Mouse (Mus musculus) liver, embryonic 14.5 days (tissue): Measurements from ENCODE around the gene Homer3. TPM values are rescaled to one million over a fixed set of nuclear protein-coding genes. Genes with fewer than 3 reads are reported as not detected.

Experiments
- ATAC-seq: fragments of 200-750 bp; cut with Nextera tagmentation; 2 replicates; pipeline ENCODE4 v1.8.0; 2017; ENCODE audit warnings: moderate number of reproducible peaks, mild to moderate bottlenecking, moderate library complexity; ENCODE audit not compliant: insufficient read depth
- DNase-seq, 3 experiments: peaks; one replicate each; pipeline ENCODE4 v3.0.0-alpha.2; 2012 to 2013; ENCODE audit warnings: low read depth in 3 of 3, low spot score in 3 of 3
- H3K27ac ChIP-seq: fragments of 300-500 bp; sonication (generic); 2 replicates; pipeline ENCODE4 v1.5.1; 2014; ENCODE audit warnings: moderate library complexity, mild to moderate bottlenecking, control low read depth, inconsistent platforms
- H3K27me3 ChIP-seq: fragments of 300-500 bp; sonication (generic); 2 replicates; pipeline ENCODE4 v1.6.1; 2014; ENCODE audit warnings: mild to moderate bottlenecking, low read length, moderate library complexity; ENCODE audit not compliant: control insufficient read depth, insufficient read depth
- H3K36me3 ChIP-seq: fragments of 300-500 bp; sonication (generic); replicated peaks from 2 replicates; pipeline ENCODE4 v1.6.1; 2014; ENCODE audit warnings: low read depth; ENCODE audit not compliant: control insufficient read depth, insufficient read depth
- H3K4me1 ChIP-seq, 2 experiments: fragments of 200-500 bp in 1 of 2; fragments of 300-500 bp in 1 of 2; sonication (generic) in 1 of 2; replicated peaks; 2 replicates each; pipeline ENCODE4 v1.6.1; 2012 to 2014; ENCODE audit warnings: antibody characterized with exemption in 1 of 2, inconsistent platforms in 1 of 2, low read length in 1 of 2; ENCODE audit not compliant: control insufficient read depth in 2 of 2, insufficient read depth in 2 of 2
- H3K4me2 ChIP-seq: fragments of 300-500 bp; sonication (generic); 2 replicates; pipeline ENCODE4 v1.6.1; 2014; ENCODE audit warnings: low read depth, mild to moderate bottlenecking, control low read depth, moderate library complexity
- H3K4me3 ChIP-seq, 2 experiments: fragments of 200-500 bp in 1 of 2; fragments of 300-500 bp in 1 of 2; sonication (generic) in 1 of 2; 2 replicates each; pipeline ENCODE4 v1.5.1; 2012 to 2014; ENCODE audit warnings: low read depth in 2 of 2, low read length in 2 of 2, mild to moderate bottlenecking in 2 of 2, control low read depth in 1 of 2, inconsistent platforms in 1 of 2, moderate library complexity in 1 of 2; ENCODE audit not compliant: insufficient read depth in 1 of 2
- H3K9ac ChIP-seq: fragments of 300-500 bp; sonication (generic); replicated peaks from 2 replicates; pipeline ENCODE4 v1.6.1; 2014; ENCODE audit warnings: mild to moderate bottlenecking, control low read depth, moderate library complexity
- H3K9me3 ChIP-seq: fragments of 300-500 bp; sonication (generic); 2 replicates; pipeline ENCODE4 v1.6.1; 2016; ENCODE audit warnings: low read length, mixed read lengths; ENCODE audit not compliant: control insufficient read depth
- CTCF ChIP-seq: IDR thresholded peaks from 2 replicates; pipeline ENCODE4 v1.5.1; 2016; ENCODE audit warnings: antibody characterized with exemption, low read depth, control low read depth
- EP300 ChIP-seq: IDR thresholded peaks from 2 replicates; pipeline ENCODE4 v1.6.1; 2016; ENCODE audit warnings: antibody characterized with exemption, low read depth
- WGBS: fragments of 180-500 bp; shearing (Covaris S2); extraction: QIAGEN DNeasy Blood & Tissue Kit; methylation state at CpG from one replicate; pipeline ENCODE4 v1.1.7; 2014; ENCODE audit not compliant: insufficient replicate concordance; 5-methylcytosine and 5-hydroxymethylcytosine counted together
- polyA plus RNA-seq, 2 experiments: library from polyadenylated mRNA; depleted of rRNA in 1 of 2; stranded (reverse) in 1 of 2; unstranded in 1 of 2; fragments of >200 nt; fragmentation: Nextera tagmentation in 1 of 2; extraction: Ambion mirVana in 1 of 2; gene quantifications; 2 replicates each; pipeline versions ENCODE4 v1.2.1 to v1.2.3; 2012 to 2014

The Homer3 gene
- polyA plus RNA-seq, 2 experiments: 3.9 to 6.5 TPM

DNA sequence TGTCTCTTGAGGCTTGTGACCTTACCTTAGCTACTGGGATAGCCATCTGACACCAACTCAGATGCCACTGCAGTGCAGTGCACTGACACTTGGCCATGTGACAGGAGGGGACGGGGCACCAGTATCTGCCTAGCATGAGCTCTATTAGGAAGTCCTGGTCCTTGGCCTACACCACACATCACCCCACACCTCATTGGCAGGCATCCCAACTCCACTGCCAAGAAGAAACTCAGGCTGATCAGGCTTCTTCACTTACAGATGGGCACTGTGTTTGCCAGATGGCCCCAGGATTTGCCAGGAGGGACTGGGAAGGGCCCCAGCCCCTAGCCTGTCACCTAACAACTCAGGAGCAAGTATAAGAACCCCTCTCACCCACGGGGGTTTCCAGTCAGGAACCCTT is 30.8 kb downstream of the Homer3 start:
- ATAC-seq (no peak), DNase-seq (no peak)
- Histone ChIP-seq H3K27ac (no peak overlapping the region), H3K27me3 (peaks cover 15% of the 10 kb centered on the region), H3K9me3 (no peaks in the 10 kb centered on the region), H3K4me2 (no peak overlapping the region), H3K36me3 (peaks cover 8% of the 10 kb centered on the region), H3K4me3 (no peak overlapping the region), H3K4me1 (0 out of 4 replicates have a peak, but pooled peaks cover 0 to 2% of the 10 kb centered on the region in 2 experiments), H3K9ac (no peak overlapping the region)
- 63% methylated on average over 2 of the region's 2 CpGs for WGBS
- TF ChIP-seq CTCF: no peak
- TF ChIP-seq EP300: no peak

DNA sequence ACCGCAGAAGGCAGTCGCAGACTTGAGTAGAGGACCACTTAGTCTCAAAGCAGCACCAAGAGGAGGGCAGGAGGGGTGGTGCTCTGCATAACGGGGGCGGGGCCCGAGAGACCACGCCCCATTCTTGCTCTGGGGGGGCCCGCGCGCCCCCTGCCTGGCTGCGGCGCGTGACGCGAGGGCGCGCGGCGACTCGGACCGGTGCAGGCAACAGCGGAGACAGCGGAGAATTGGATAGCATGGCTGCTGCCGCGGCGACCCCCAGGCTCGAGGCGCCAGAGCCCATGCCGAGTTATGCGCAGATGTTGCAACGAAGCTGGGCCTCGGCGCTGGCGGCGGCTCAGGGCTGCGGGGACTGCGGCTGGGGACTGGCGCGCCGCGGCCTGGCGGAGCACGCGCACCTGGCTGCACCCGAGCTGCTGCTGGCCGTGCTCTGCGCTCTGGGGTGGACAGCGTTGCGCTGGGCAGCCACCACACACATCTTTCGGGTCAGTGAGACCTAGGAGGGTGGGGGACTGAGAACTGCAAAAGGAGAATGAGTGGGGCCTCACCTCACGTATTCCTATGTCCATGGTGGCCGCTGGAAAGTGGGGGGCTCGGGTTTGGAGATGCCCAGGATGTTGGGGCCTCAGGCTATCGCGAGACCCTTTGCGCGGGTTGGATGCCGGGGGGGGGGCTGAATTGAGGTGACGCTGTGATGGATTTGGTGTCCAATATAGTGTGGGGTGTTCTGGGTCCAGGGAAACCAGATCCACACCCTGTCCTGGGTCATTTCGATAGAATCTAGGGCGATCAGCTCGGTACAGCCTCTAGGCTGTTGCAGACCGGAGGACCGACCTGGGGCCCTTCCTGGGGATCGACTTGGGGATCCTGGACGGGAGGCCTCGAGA is 33.2 kb downstream of the Homer3 start, which contains the start of gene Cers1:
Gene Cers1, plus strand, starts transcription at position 152 of the 887 bp plus-strand sequence.
- Histone ChIP-seq H3K4me2 (peak within 1 kb of the TSS; percentile 67), H3K4me3 (peak within 1 kb of the TSS; percentile 37 to 51), H3K36me3 (peaks cover 6% of the 10 kb centered on the region), H3K4me1 (0 out of 4 replicates have a peak, but pooled peaks cover 0 to 2% of the 10 kb centered on the region in 2 experiments), H3K9me3 (no peaks in the 10 kb centered on the region), H3K27ac (no peak within 1 kb of the TSS), H3K27me3 (peaks cover 15% of the 10 kb centered on the region), H3K9ac (no peak within 1 kb of the TSS)
- WGBS: 4% methylated on average over 66 of the region's 66 CpGs
- peak; percentile 47; the same call in 1 of the 2 replicates for ATAC-seq
- no peak for TF ChIP-seq CTCF
- TF ChIP-seq EP300: no peak
- no peak for DNase-seq

DNA sequence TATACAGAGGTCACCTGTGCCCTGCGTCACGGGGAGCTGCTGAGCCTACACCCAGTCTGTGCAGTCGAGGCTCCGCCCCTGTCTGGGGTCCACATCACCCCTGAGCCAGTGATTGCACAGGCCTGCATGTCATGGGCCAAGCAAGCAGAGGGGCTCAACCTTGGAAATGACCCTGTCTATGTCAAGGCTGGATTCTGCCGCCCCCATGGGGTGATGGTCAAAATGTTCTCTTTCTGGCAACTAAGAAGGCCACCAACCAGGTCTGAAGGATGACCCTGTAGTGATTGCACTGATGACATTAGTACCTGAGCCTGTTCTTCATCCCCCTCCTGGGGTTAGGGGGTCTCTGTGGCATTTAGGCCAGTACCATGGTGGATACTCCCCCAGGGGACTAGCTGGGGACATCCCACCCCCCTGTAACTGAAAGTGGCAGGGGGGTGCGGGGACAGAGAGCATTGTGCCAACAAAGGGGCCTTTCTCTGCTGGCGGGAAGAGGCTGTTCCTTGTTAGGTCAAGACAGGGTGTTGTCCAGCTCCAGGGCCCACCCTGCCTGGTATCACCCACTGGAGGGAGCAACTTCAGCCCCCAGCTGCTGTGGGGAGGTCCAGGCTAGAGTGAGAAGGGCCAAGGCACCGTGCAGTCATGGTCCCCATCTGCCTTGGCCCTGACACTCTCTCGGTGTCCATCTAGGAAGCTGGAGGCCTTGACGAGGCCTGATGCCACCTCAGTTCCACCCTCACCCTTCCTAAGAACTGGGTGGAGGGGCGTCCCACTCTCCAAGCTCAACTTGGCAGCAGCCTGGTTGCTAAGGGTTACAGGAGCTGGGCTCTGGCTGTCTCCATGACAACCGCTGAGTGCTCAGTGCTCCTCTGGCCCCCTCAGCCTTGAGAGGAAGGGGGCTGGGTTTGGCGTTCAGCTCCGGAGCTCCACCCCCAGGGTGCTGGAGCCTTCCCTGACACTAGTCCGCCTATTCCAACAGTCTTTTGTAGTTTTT is 34.2 kb downstream of the Homer3 start:
- Histone ChIP-seq H3K4me1 (0 out of 4 replicates have a peak, but pooled peaks cover 0 to 2% of the 10 kb centered on the region in 2 experiments), H3K4me2 (no peak overlapping the region), H3K36me3 (peaks cover 3% of the 10 kb centered on the region), H3K9ac (no peak overlapping the region), H3K9me3 (no peaks in the 10 kb centered on the region), H3K27ac (no peak overlapping the region), H3K27me3 (peaks cover 15% of the 10 kb centered on the region), H3K4me3 (no peak overlapping the region)
- 20% methylated on average over 15 of the region's 15 CpGs for WGBS
- ATAC-seq (no peak), DNase-seq (no peak)
- TF ChIP-seq CTCF: no peak
- no peak for TF ChIP-seq EP300

DNA sequence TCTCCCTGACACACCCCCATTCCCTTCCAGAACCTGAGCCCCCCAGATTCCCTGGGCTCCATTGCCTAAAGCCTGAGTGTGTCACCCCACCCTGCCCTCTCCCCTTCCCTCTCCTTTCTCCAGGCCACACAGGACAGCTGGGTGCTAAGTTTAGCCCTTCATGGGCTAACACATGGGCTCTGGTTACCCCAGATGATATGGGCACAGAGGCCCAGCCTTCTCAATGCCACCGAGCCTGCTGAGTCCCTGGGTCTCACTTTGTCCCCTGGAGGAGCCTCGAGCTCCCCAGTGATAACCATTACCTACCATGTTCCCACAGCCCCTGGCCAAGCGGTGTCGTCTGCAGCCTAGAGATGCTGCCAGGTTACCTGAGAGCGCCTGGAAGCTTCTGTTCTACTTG is 35.2 kb downstream of the Homer3 start:
- no peak overlapping the region for H3K9ac ChIP-seq
- peaks cover 15% of the 10 kb centered on the region for H3K27me3 ChIP-seq
- H3K4me3 ChIP-seq: no peak overlapping the region
- no peak overlapping the region for H3K4me2 ChIP-seq
- TF ChIP-seq EP300: no peak
- WGBS: 68% methylated on average over 5 of the region's 5 CpGs
- H3K4me1 ChIP-seq: 0 out of 4 replicates have a peak, but pooled peaks cover 0 to 2% of the 10 kb centered on the region in 2 experiments
- H3K36me3 ChIP-seq: peaks cover 3% of the 10 kb centered on the region
- DNase-seq: no peak
- H3K27ac ChIP-seq: no peak overlapping the region
- no peaks in the 10 kb centered on the region for H3K9me3 ChIP-seq
- ATAC-seq: no peak
